Mouse (Mus musculus) urinary bladder, postnatal 10 days (tissue): ENCODE results near the gene Nisch.
A peak's percentile ranks its signal among the peaks of the same experiment; 100 is the strongest.

Experiments
- DNase-seq: peaks from one replicate; pipeline ENCODE4 v3.0.0; 2022; ENCODE audit warnings: low spot score

Gene Nisch

GRCm38 (mm10) chr14:31216846-31217245, at the start of gene Nisch:
Gene Nisch (minus strand): TSS chr14:31216946.
- DNase-seq, result no peak

DNA sequence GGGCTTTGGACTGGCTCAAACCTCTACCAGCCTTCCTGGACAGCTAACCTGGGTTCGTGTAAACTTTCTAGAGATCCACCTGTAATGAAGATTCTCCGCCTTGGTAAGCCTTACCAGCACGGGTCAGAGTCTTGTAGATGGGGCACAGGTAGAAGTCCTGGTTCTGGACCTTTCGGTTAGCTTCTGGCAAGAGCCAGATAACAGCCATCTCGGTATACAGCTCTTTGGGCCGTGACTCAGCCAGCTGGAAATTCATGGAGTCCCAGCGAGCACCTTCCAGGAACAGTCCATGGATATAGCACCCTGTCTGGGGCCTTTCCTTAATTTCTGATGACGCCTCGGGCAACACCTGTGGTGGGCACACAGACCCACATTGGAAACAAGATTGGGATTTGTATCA, 44.2 kb upstream of the Nisch start:
- DNase-seq, result no peak

GRCm38 (mm10) chr14:31260374-31260773, 43.6 kb upstream of the Nisch start:
- DNase-seq, result no peak

DNA sequence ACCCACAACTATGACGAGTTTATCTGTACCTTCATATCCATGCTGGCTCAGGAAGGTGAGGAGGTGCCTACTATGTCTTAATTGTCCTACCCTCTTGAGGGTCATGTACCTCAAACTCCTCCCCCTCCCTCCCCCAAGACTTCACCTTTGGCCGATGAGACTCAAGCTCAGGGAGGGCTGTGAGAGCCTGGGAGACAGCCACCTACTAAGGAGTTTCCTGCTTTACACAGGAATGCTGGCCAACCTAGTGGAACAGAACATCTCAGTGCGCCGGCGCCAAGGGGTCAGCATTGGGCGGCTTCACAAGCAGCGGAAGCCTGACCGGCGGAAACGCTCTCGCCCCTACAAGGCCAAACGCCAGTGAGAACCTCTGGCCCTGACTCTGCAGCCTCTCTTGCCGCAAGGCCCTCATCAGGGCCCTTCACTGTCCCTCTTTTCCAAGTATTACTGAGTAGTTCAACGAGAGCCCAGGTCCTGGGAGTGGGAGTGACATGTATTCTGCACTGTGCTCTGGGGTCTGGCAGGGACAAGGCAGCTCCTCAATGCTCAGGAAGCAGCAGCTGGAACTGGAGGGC, 41.8 kb upstream of the Nisch start:
- DNase-seq, result no peak

DNA sequence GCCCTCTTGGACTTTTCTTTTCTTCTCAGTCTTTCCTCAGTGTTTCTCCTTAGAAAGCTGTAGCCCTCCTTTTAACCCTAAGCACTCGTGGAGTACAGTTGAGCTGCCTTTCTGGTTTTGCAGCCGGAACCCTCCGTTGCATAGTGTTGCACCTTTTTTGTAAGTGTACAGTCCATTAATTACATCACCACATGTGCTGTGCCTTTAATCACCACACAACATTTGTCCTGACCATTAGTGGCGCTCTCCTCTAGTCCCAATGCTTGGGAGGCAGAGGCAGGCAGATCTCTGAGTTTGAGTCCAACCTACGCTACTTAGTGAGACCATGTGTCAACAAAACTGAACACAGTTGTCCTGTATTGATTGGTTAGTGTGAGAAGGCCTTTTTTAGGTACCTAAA, 35.3 kb upstream of the Nisch start:
- no peak for DNase-seq

DNA sequence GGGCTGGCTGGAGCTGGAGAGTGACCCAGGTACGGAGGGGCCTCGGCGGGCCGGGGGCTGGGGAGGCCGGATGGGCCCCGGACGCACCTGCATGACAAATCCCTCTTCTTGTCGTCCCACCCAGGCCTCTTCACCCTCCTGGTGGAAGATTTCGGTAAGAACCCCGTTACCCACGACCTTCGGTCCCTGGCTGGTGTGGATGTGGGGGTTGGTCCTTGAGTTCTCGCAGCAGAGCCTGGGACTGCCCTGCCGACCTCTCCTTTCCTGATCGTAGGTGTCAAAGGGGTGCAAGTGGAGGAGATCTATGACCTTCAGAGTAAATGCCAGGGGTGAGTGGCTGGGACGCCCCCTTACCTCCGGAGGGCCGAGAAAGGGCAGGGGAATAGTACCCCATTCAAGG, 34.9 kb upstream of the Nisch start:
- no peak for DNase-seq

DNA sequence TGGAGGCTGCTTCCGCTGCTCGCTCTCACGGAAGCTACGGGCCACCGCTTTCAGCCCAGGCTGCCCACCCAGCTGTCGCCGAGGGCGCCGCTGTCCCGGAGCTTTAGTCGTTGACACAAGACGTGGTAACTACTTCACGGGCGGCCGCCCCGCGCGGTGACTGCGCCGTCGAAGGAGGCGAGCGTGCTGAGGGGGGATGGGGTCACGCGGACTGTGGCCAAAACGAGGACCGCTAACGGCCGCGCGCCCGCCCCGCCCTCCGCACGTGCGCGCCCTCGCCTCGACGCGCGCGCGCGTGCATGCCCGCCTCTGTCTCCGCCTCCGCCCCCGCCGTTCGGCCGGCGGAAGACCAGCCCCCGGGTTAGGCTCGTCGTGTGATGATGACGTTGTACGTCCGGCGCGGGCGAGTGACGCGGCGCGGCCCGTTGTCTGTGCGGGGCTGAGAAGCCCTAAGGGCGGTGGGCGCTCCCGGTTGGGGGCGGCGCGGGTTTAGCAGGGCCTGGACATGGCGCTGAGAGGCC, 34.4 kb upstream of the Nisch start, which contains the start of the genes Phf7 and Bap1:
Phf7 (minus strand) TSS at position 234 of the 521 bp plus-strand sequence.
Bap1 (plus strand) TSS at position 367 of the 521 bp plus-strand sequence.
- DNase-seq, result peak; percentile 89

DNA sequence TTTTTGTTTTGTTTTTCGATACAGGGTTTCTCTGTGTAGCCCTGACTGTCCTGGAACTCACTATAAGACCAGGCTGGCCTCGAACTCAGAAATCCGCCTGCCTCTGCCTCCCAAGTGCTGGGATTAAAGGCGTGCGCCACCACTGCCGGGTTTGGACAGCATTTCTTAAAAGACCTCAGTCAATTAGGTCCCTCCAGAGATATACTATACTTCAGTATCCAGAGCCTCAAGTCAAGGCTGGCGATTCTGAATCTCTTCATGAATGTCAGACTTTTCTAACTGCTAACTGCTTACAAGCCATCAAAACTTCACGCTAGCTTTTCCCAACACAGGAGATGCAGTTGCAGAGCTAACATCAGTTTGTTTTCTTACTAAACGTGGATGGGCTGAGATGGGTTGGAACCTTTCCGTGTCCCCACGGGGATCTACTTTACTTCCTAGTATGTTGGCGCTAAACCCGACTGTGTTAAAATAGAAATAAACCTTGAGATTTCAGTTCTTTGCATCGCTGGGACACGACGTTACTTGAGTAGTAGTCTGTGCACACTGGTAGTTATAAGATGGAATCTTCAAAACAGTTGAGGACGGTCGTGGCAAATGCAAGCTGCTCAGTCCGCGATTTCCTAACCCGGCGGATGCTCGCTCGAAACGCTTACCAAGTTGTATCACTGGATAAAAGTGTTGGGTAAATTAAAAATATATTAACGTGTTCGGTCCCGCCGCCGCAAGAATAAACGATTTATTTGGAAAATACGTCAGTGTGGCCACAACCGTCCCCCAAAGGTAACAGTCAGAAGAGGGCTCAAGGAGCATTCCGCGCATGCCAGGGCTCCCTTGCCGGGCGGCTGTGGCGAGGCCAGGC, 33.7 kb upstream of the Nisch start:
- no peak for DNase-seq

DNA sequence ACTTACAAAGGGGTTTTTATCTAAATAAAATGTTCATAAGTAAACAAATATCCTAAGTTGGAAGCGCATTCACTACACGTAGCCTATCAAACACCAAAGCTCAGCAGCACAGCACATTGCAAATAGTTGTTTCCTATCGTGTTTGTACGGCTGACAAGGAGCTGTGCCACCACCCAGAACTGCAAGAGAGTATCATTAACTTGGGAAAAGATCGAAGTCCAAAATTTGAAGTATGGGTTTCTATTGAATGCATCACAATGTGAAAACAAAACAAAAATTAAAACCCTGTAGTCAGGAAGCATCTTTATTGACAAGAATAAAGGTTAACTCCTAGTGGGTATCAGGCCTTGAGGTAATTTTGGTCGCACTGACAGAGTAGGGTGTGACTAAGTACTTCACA, 31.6 kb upstream of the Nisch start:
- no peak for DNase-seq

DNA sequence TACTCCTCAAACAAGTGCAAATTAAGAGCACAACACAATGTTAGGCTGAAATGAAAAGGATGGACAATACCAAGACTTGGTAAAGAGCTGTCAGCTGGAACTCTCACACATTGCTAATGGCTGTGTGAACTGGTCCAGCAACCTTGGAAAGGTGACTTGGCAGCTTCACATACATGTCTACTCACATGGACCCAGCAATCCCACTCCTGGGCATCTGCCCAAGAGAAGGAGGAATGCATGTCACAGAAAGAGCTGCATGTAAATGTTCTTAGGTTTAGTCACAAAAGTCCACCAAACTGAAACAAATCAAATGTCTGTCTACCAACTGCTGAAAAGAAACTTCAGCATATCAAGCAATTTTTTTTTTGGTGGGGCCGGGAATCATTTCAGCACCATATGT, 29.2 kb upstream of the Nisch start:
- DNase-seq, result no peak

- DNase-seq, result no peak
Observed at GRCm38 (mm10) chr14:31244777-31245176, 28.0 kb upstream of the Nisch start.

GRCm38 (mm10) chr14:31240528-31240927, 23.8 kb upstream of the Nisch start:
- no peak for DNase-seq

DNA sequence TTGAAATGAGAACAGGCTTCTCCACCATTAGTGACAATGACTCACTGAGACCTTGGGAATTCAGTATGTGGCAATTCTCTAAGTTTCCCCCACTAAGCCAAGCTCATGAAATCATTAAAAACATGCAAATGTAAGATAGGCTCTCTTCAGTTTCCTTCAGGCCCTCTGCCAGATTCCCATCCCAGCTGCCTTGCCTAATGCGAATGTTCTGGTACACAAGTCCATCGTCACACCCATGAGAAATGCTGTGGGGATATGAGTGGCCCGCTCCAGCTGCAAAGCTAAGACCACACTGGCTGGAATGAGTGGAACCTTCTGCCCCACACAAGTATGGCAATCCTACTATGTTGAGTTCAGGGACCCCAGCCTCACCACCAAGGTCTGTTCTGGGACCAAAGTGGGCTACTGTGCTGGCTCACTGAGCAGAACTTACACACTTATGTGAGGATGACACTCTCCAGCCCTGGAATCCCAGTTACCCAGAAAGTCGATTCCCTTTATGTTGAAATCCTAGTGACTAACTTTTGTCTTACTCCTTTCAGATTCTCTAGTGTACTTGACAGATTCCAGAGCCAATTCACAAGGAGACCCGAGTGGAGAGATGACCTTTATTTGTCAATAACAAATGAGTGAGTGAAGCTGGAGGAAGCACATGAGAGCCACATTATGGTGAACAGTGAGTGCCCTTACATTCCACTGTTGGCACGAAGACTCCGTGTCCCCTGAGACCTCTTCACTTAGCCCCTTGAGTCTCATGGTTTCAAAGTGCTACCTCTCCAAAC, 20.5 kb upstream of the Nisch start:
- no peak for DNase-seq

DNA sequence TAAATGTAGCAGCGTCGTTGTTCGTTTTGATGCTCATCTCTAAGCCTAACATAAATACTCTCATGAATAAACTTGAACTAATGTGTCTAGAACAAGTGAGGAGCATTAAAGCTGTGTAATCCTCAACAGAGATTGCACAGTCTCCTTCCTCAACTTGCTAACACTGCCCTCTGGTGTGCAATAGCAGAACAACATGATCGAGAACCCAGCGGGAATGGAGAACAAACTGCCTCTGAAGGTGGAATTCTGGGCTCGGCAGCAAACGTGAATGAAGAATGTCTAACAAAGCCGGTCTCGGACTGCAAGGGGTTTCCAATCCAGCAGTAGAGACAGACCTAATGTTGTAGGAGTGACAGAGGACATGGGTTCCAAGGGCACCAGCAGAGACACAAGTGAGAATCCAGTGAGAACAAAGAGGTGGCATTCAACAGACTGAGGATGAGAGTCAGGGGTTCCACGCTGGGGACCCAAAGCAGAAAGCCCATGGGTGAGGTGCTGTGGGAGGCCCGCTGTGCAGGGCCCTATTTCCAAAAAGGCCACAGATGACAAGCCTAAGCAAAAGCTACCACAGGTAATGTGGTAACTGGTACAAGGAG, 17.3 kb upstream of the Nisch start:
- DNase-seq, result no peak

- no peak for DNase-seq
Observed at GRCm38 (mm10) chr14:31233070-31233995, 16.6 kb upstream of the Nisch start.

GRCm38 (mm10) chr14:31232404-31233069, 15.8 kb upstream of the Nisch start:
- no peak for DNase-seq

- no peak for DNase-seq
Observed at GRCm38 (mm10) chr14:31230442-31230841, 13.7 kb upstream of the Nisch start.

DNA sequence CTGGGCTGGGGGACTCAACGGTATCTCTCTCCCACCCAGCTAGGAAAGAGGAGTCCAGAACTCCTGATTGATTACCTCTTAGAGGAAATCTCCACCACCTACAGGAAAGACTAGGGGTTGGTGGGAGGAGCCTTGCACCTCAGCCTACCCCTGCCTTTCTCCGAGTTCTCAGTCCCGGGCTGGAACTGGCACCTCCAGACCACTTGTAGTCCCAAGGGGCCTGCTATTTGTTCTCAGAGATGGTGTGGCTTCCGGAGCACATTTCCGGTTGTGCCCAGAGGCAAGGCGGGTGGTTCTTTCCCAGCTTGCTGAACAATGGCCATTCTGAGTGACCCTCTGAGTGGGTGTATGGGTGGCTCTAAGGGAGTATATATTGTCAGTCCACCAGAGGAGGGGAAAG, 11.5 kb upstream of the Nisch start:
- DNase-seq, result no peak

GRCm38 (mm10) chr14:31226978-31227377, 10.2 kb upstream of the Nisch start:
- no peak for DNase-seq

DNA sequence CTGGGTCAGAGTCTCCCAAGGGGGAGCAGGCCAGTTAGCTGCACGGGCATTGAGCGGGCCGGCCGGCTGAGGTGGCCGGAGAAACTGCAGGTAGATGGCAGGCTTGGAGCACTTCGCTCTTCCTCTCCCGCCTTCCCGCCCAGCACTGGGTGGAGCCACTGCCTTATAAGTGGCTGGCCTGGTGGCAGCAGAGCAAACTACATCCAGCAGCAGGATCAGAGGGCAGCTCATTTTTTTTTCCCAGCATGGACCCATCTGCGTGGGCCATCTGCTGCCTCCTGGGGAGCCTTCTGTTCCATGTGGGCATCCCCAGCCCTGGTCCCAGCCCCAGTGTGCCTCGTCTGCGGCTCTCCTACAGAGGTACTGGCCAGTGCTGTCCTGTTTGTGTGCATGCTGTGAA, 920 bp upstream of the Nisch start, which contains the start of gene Sema3g:
Sema3g (plus strand) TSS at position 195 of the 400 bp plus-strand sequence.
- DNase-seq, result no peak
